Mouse (Mus musculus): ENCODE results near the gene Dnmbp. TPM values are rescaled to one million over a fixed set of nuclear protein-coding genes. Genes with fewer than 3 reads are reported as not detected.
A peak's percentile ranks its signal among the peaks of the same experiment; 100 is the strongest.

Dnmbp gene
- polyA plus RNA-seq, 1 experiment from 2014 or later: 8.0 TPM

DNA sequence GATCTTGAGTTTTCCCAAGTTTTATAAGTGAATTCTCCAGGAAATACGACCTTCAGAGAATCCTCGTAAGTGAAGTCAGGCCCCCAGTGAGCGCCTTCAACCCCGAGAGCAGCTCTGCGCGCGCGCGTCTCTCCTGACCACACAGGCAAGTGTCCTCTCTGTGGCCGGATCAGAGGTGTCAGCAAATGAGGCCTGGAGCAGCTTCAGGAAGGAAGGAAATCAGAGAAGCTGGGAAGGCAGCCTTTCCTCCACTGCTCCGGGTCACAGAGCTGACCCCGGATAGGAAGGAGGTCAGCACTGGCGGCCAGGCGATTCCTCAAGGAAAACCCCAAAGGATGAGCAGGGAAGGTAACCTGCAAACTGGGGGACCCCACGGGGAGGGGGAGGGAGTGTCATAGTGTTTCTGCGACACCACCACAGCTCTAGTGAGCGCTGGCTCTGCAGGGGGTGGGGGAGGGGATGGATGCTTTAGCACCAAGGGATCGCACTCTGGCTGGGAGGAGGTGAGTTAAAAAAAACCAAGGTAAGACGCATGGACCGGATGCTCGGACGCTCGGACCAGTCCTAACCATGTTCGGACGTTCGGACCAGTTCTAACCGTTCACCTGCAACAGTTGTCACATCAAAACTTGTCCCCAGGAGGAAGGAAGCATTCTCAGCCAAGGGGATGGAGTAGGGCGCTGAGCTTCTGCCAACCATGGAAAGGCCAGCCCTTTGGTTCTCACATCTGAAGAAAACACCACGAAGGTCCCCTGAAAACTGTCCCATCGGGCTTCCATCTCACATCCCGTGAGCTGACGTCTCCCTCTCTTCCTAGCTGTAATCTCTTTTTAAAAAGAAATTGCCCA lies 19.3 kb downstream of the Dnmbp start:
- no peaks in the 10 kb centered on the region for H3K27me3 ChIP-seq (replicated peaks)
- peak overlapping the region; percentile 23 for H3K4me2 ChIP-seq
- no peak overlapping the region for H3K9ac ChIP-seq (replicated peaks)
- H3K4me1 ChIP-seq: peaks cover 6% of the 10 kb centered on the region
- H3K27ac ChIP-seq (replicated peaks): no peak overlapping the region
- H3K4me3 ChIP-seq (replicated peaks): no peak overlapping the region
- H3K9me3 ChIP-seq (replicated peaks): no peaks in the 10 kb centered on the region
- H3K36me3 ChIP-seq: peaks cover 4% of the 10 kb centered on the region; the same call in 1 of the 2 replicates
- WGBS: 30% methylated on average over 32 of the region's 32 CpGs
- no peak for ATAC-seq (ENCODE audit: low FRiP score)

DNA sequence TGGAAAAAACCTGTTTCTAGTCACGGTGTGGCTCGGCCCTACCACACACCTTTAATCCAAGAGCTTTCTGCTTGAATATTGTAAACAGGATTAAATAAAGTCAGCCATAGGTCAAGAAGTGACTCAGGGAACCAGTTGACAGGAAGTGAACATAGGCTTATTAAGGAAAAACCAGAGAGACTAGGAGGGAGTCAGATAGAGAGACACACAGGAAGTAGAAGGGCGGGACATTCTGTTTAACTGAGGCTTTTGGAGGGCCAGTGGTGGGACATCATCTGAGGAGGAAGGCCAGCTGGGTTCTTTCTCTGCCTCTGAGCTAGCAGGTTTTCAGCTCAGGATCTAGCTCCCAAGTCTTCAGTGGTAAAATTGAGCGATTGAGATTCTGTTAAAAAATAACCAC lies 20.1 kb downstream of the Dnmbp start:
- Histone ChIP-seq H3K9ac (replicated peaks) (no peak overlapping the region), H3K4me2 (no peak overlapping the region), H3K27me3 (replicated peaks) (no peaks in the 10 kb centered on the region), H3K4me1 (peaks cover 6% of the 10 kb centered on the region), H3K36me3 (peaks cover 4% of the 10 kb centered on the region; the same call in 1 of the 2 replicates), H3K9me3 (replicated peaks) (no peaks in the 10 kb centered on the region), H3K27ac (replicated peaks) (no peak overlapping the region), H3K4me3 (replicated peaks) (no peak overlapping the region)
- no peak for ATAC-seq (ENCODE audit: low FRiP score)
- WGBS: 93% methylated on average over 4 of the region's 4 CpGs

DNA sequence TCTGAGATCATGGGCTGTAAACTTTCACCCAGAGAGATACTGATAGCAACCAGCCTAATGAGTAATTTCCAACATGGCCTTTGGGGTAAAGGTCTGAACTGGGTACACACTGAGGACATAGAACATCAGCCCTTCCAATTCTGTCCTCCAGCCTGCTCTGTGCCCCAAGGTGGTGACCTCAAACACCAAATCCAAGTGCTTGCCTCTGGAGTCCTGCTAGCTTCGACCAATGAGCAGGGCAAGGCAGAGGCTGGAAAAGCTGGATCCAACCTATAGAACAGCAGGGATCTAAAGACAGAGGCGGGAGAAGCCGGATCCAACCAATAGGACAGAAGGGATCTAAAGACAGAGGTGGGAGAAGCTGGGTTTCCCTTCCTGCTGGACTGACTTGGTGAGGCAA lies 21.2 kb downstream of the Dnmbp start:
- WGBS: 81% methylated on average over 3 of the region's 3 CpGs
- no peak overlapping the region for H3K4me2 ChIP-seq
- no peak for ATAC-seq (ENCODE audit: low FRiP score)

DNA sequence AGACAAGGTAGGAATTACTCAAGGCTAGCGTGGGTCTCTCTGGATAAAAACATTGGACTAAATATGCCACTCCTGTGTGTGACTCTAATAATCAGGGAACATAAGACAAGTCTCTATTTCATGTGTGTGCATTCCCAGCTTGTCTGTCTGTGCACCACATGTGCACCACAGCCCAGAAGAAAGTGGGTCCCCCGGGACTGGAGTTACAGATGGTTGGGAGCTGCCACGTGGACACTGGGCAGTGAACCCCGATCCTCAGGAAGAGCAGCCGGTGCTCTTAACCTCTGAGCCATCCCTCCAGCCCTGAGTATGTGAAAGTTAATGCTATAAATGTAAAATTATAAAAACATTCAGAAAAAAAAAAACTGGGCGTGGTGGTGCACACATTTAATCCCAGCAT lies 22.2 kb downstream of the Dnmbp start:
- no peaks in the 10 kb centered on the region for H3K27me3 ChIP-seq (replicated peaks)
- no peaks in the 10 kb centered on the region for H3K9me3 ChIP-seq (replicated peaks)
- no peak overlapping the region for H3K4me2 ChIP-seq
- WGBS: 81% methylated on average over 6 of the region's 6 CpGs
- no peak overlapping the region for H3K4me3 ChIP-seq (replicated peaks)
- H3K4me1 ChIP-seq: peaks cover 6% of the 10 kb centered on the region
- H3K9ac ChIP-seq (replicated peaks): no peak overlapping the region
- H3K36me3 ChIP-seq: peaks cover under 1% of the 10 kb centered on the region; the same call in 1 of the 2 replicates
- H3K27ac ChIP-seq (replicated peaks): no peak overlapping the region
- no peak for ATAC-seq (ENCODE audit: low FRiP score)

More for the DNA sequence above, 21.2 kb downstream of the Dnmbp start:
- Histone ChIP-seq H3K27me3 (replicated peaks) (no peaks in the 10 kb centered on the region), H3K9ac (replicated peaks) (no peak overlapping the region), H3K4me3 (replicated peaks) (no peak overlapping the region), H3K9me3 (replicated peaks) (no peaks in the 10 kb centered on the region), H3K36me3 (peaks cover 4% of the 10 kb centered on the region; the same call in 1 of the 2 replicates), H3K27ac (replicated peaks) (no peak overlapping the region), H3K4me1 (peaks cover 6% of the 10 kb centered on the region)

DNA sequence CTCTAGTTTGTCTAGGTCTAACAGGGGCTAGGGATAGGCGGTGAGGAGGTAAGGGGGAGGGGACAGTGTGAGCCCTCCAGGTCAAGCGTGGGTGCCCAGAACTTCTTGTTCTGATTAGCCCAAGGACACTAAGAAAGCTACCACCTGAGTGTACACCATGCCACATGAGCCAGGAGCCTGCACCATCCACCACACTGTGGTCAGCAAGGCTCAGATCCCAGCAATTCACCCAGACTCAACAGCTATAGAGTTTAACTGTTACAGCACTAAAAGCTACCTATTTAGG lies 22.6 kb downstream of the Dnmbp start:
- Histone ChIP-seq H3K4me3 (replicated peaks) (no peak overlapping the region), H3K4me2 (no peak overlapping the region), H3K27ac (replicated peaks) (no peak overlapping the region), H3K9ac (replicated peaks) (no peak overlapping the region), H3K36me3 (no peaks in the 10 kb centered on the region), H3K9me3 (replicated peaks) (no peaks in the 10 kb centered on the region), H3K27me3 (replicated peaks) (no peaks in the 10 kb centered on the region), H3K4me1 (peaks cover 6% of the 10 kb centered on the region)
- no peak for ATAC-seq (ENCODE audit: low FRiP score)
- 75% methylated on average over 2 of the region's 2 CpGs for WGBS

DNA sequence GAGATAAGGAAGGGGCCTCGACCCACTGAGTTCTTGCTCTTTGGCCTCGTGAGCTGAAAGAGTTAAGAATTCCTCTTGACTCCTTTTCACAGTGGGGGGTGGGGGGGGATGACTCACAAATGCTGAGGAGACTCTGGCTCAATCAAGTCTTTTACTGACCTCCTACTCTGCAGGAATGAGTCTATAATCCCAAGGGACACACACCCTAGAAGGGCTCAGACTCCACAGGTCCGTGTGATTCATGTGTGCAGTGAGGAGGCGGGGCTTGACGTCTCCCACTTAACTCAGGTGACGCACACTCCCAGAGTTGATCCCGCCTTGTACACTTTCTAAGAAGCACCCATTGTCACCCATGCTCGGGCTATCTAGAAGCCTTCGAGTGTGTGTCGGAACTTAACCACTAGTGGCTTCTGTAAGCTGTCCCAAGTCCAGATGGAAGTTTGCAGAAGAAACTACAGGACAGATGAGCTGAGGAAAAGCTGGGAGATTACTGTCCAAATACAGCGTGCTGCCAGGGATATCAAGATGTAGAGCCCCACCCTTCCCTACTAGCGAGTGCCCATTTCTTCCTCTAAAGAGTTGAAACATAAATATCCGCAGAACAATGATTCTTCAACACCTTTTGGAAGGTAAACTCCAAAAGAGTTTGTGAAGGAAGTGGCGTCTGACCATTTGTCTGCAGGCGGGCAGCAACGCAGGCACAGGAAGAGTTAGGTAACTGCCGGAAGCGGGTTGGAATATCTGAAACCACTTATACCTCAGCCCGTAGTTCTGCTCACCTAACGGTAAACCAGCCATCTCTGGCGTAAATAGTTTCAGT lies 23.2 kb downstream of the Dnmbp start:
- 73% methylated on average over 21 of the region's 21 CpGs for WGBS
- no peaks in the 10 kb centered on the region for H3K9me3 ChIP-seq (replicated peaks)

DNA sequence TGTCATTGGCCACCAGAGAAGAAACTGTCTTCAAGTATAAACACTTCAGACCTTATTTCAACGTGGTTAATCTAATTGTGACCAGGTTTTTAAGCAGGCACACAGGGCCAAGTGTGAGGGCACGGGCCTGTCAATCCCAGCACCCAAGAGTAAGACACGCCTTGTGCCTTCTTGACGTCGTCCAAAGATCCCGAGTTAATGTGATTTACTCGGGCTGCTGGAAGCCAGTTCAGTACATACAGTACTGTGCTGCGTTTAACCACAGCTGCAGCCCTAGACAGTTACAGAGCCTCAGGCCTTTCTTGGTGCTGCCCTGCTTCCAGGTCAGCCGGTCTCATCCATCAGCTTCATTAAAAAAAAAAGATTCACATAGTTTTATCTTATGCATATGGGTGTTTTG lies 24.6 kb downstream of the Dnmbp start:
- peaks cover 2% of the 10 kb centered on the region for H3K4me1 ChIP-seq
- no peak overlapping the region for H3K27ac ChIP-seq (replicated peaks)
- H3K27me3 ChIP-seq (replicated peaks): no peaks in the 10 kb centered on the region
- WGBS: 82% methylated on average over 9 of the region's 9 CpGs
- no peaks in the 10 kb centered on the region for H3K9me3 ChIP-seq (replicated peaks)
- H3K36me3 ChIP-seq: peaks cover 9% of the 10 kb centered on the region; the same call in 1 of the 2 replicates
- ATAC-seq (ENCODE audit: low FRiP score): no peak
- H3K4me3 ChIP-seq (replicated peaks): no peak overlapping the region
- no peak overlapping the region for H3K4me2 ChIP-seq
- no peak overlapping the region for H3K9ac ChIP-seq (replicated peaks)

More for the DNA sequence above, 23.2 kb downstream of the Dnmbp start:
- Histone ChIP-seq H3K4me3 (replicated peaks) (no peak overlapping the region), H3K27me3 (replicated peaks) (no peaks in the 10 kb centered on the region), H3K4me1 (peaks cover 6% of the 10 kb centered on the region), H3K36me3 (no peaks in the 10 kb centered on the region), H3K27ac (replicated peaks) (no peak overlapping the region), H3K4me2 (no peak overlapping the region), H3K9ac (replicated peaks) (no peak overlapping the region)
- no peak for ATAC-seq (ENCODE audit: low FRiP score)

DNA sequence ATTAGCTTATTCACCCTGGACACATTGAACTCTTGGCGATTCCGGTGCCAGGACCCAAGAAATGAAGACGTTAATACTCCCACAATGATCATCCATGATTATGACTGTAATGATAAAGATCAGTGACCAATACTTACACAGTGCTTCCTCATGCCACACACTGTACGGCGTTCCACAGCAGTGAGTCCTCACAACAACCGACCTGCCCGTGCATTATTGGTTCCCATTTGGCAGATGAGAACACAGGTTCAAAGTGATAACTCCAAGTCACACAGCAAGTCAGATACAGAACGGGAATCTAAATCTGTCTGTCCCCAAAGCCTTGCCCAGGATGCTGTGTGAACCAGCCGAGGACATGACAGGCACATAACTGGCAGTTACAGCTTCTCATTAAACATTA lies 25.0 kb downstream of the Dnmbp start:
- 88% methylated on average over 9 of the region's 9 CpGs for WGBS
- no peak overlapping the region for H3K4me2 ChIP-seq

DNA sequence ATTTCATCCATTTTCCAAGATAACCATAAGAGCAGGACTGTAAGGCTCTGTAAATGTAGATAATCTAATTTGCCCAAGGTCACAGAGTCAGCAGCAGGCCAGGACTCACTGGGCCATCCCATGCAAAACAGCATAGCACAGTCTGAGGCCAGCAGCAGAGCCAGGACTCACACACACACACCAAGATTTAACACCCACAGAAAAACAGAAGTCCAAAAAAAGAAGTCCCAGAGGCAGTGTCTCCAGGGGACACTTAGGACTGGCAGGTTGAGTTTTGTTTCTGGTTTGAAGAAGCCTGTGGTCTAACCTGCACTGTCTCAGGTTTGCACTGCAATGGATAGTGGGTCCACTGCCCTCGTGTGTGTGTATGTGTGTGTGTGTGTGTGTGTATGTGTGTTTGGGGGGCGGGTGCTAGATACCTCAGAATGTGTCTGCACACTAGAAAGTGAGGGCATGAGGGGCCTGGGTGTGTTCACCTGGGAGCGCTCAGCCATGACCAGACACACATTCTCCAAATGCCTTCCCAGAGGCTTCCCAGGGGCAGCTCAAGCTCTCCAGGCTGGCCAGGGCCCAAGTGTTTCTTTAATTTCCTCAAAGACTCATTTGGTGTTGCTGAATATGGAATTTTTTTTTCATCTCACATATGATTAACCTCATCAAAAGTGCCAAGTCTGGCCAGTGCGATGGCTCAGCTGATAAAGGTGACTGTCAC lies 27.1 kb downstream of the Dnmbp start:
- 92% methylated on average over 4 of the region's 4 CpGs for WGBS
- H3K27me3 ChIP-seq (replicated peaks): no peaks in the 10 kb centered on the region

More for the DNA sequence above, 25.0 kb downstream of the Dnmbp start:
- Histone ChIP-seq H3K9me3 (replicated peaks) (no peaks in the 10 kb centered on the region), H3K4me1 (no peaks in the 10 kb centered on the region; the same call in 1 of the 2 replicates), H3K9ac (replicated peaks) (no peak overlapping the region), H3K27me3 (replicated peaks) (no peaks in the 10 kb centered on the region), H3K4me3 (replicated peaks) (no peak overlapping the region), H3K36me3 (peaks cover 14% of the 10 kb centered on the region), H3K27ac (replicated peaks) (no peak overlapping the region)
- no peak for ATAC-seq (ENCODE audit: low FRiP score)

DNA sequence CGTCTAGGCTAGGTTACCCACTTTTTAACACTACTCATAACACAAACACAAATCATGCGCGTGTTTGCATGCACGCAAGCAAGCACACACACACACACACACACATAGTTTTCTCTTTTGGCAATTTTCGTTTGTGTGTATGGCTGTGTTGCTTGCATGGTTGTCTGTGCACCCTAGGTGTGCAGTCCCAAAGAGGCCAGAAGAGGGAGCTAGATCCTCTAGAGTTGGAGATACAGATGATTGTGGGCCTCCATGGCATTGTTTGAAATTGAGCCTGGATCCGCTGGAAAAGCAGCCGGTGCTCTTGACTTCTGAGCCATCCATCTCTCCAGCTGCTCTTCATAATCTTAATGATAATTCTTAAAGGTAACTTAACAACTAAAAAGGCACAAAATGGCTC lies 33.5 kb downstream of the Dnmbp start:
- H3K4me3 ChIP-seq (replicated peaks): no peak overlapping the region
- H3K4me2 ChIP-seq: no peak overlapping the region
- no peak overlapping the region for H3K9ac ChIP-seq (replicated peaks)
- no peaks in the 10 kb centered on the region for H3K27me3 ChIP-seq (replicated peaks)
- H3K27ac ChIP-seq (replicated peaks): no peak overlapping the region
- WGBS: 92% methylated on average over 7 of the region's 7 CpGs
- H3K4me1 ChIP-seq: no peaks in the 10 kb centered on the region
- H3K36me3 ChIP-seq: peaks cover 38% of the 10 kb centered on the region
- no peak for ATAC-seq (ENCODE audit: low FRiP score)
- no peaks in the 10 kb centered on the region for H3K9me3 ChIP-seq (replicated peaks)

More for the DNA sequence above, 27.1 kb downstream of the Dnmbp start:
- Histone ChIP-seq H3K4me3 (replicated peaks) (no peak overlapping the region), H3K4me2 (no peak overlapping the region), H3K36me3 (peaks cover 24% of the 10 kb centered on the region), H3K9me3 (replicated peaks) (no peaks in the 10 kb centered on the region), H3K9ac (replicated peaks) (no peak overlapping the region), H3K27ac (replicated peaks) (no peak overlapping the region), H3K4me1 (no peaks in the 10 kb centered on the region; the same call in 1 of the 2 replicates)
- ATAC-seq (ENCODE audit: low FRiP score): no peak

DNA sequence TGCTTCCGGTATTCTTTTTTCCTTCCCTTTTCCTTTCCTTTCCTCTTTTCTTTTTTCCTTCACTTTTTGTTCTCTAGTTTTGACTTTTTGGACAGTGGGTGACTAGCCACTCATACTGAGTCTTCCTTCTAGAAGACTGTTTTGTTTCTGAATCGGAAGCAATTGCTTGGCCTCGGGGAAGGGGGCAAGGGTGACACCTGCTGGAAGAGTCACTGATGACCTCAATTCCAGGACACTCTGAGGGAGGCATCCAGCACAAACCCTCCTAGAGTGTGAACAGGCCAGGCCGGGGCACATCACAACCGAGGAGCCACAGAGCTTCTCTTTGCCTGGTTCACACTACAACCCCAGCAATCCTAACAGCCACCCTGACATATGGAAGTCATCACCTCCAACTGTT lies 34.0 kb downstream of the Dnmbp start:
- H3K4me1 ChIP-seq: no peaks in the 10 kb centered on the region
- H3K9me3 ChIP-seq (replicated peaks): no peaks in the 10 kb centered on the region
- H3K4me3 ChIP-seq (replicated peaks): no peak overlapping the region
- H3K4me2 ChIP-seq: no peak overlapping the region
- WGBS: 44% methylated on average over 5 of the region's 5 CpGs
- ATAC-seq (ENCODE audit: low FRiP score): no peak
- no peak overlapping the region for H3K9ac ChIP-seq (replicated peaks)
- no peaks in the 10 kb centered on the region for H3K27me3 ChIP-seq (replicated peaks)
- H3K27ac ChIP-seq (replicated peaks): no peak overlapping the region
- H3K36me3 ChIP-seq: peaks cover 39% of the 10 kb centered on the region

Measured in neural tube, embryonic 15.5 days (tissue).